Mouse (Mus musculus): ENCODE measurements around the gene Gm34653. TPM values are rescaled to one million over a fixed set of nuclear protein-coding genes. Genes with fewer than 3 reads are reported as not detected.
"Not testable (repeated sequence)": the region's sequence is repeated elsewhere in the genome, so short reads cannot be mapped to it uniquely, and the experiment has no call there.

Gene Gm34653
- total RNA-seq (2021) = not detected
- long read RNA-seq, experiment 1 = 0 reads
- long read RNA-seq, experiment 2 = 0 reads

GRCm38 (mm10) chr2:34832766-34833457 is at the start of gene Gm34653:
Gene Gm34653 (plus strand): TSS chr2:34833007.
- not testable (repeated sequence) for DNase-seq

GRCm38 (mm10) chr2:34783064-34784020 is 49.5 kb upstream of the Gm34653 start:
- DNase-seq = no peak

GRCm38 (mm10) chr2:34784085-34784484 is 48.7 kb upstream of the Gm34653 start:
- DNase-seq = peak; percentile 37 to 72

- no peak for DNase-seq
Observed at GRCm38 (mm10) chr2:34790282-34790681, 42.5 kb upstream of the Gm34653 start.

- not testable (repeated sequence) for DNase-seq
Observed at GRCm38 (mm10) chr2:34792543-34792942, 40.3 kb upstream of the Gm34653 start.

- no peak for DNase-seq
Observed at GRCm38 (mm10) chr2:34794511-34794910, 38.3 kb upstream of the Gm34653 start.

- no peak for DNase-seq
Observed at GRCm38 (mm10) chr2:34795426-34795825, 37.4 kb upstream of the Gm34653 start.

GRCm38 (mm10) chr2:34799357-34800256 is 33.2 kb upstream of the Gm34653 start, which contains the start of gene Rabepk:
Gene Rabepk (minus strand): TSS chr2:34799912.
- peak; percentile 90 to 93 for DNase-seq

- DNase-seq = no peak
Observed at GRCm38 (mm10) chr2:34800371-34800770, 32.4 kb upstream of the Gm34653 start.

- peak; percentile 98 to 99 for DNase-seq
Observed at GRCm38 (mm10) chr2:34801516-34802482, 31.0 kb upstream of the Gm34653 start.

GRCm38 (mm10) chr2:34802565-34803245 is 30.1 kb upstream of the Gm34653 start:
- DNase-seq = peak in 1 of 2 experiments; percentile 62

GRCm38 (mm10) chr2:34803746-34804145 is 29.1 kb upstream of the Gm34653 start:
- DNase-seq = no peak

GRCm38 (mm10) chr2:34804172-34804571 is 28.6 kb upstream of the Gm34653 start:
- DNase-seq = no peak

- DNase-seq = peak in 1 of 2 experiments; percentile 51
Observed at GRCm38 (mm10) chr2:34804815-34805214, 28.0 kb upstream of the Gm34653 start.

GRCm38 (mm10) chr2:34805364-34805950 is 27.4 kb upstream of the Gm34653 start:
- no peak for DNase-seq

- DNase-seq = no peak
Observed at GRCm38 (mm10) chr2:34808057-34808456, 24.8 kb upstream of the Gm34653 start.

- DNase-seq = no peak
Observed at GRCm38 (mm10) chr2:34809568-34809967, 23.2 kb upstream of the Gm34653 start.

GRCm38 (mm10) chr2:34810775-34811174 is 22.0 kb upstream of the Gm34653 start:
- no peak for DNase-seq

- DNase-seq = no peak
Observed at GRCm38 (mm10) chr2:34812706-34813105, 20.1 kb upstream of the Gm34653 start.

GRCm38 (mm10) chr2:34815893-34816292 is 16.9 kb upstream of the Gm34653 start:
- DNase-seq = not testable (repeated sequence)

Measured in heart, adult 18-20 months (tissue).